Mouse (Mus musculus) liver, adult 2 months (tissue): ENCODE data around the gene Ddx39.

Experiments used
- CTCF ChIP-seq: fragments of 200-500 bp; IDR thresholded peaks from 2 replicates; pipeline ENCODE4 v1.5.1; 2011; ENCODE audit warnings: low read depth, low read length, control low read depth
- POLR2A ChIP-seq: fragments of 200-500 bp; IDR thresholded peaks from 2 replicates; pipeline ENCODE4 v1.6.1; 2011; ENCODE audit warnings: low read length, control low read depth; ENCODE audit not compliant: insufficient read depth; ENCODE audit errors: extremely low read depth

DNA sequence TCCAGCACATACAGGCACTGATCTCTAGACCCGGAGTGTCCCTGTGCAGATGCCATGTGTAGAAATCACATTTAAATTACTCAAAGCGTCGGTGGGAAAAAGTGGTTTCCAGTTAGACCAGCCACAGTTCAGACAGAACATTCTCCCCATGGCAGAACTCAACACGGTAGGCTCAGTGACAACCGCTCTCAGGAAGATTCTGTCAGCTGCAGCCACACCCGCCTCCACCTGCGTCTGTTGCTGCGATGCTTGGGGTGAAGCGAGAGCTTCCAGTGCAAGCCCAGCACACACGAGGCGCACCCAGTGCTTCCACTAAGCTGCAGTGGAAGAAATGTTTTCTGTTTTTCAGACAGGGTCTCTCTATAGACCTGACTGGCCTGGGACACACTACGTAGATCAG, 35.1 kb upstream of the Ddx39 start:
- TF ChIP-seq POLR2A = no peak
- no peak for TF ChIP-seq CTCF
